Mouse (Mus musculus) kidney, adult 11 months (tissue): ENCODE measurements around the gene Itgb2.

Experiments used
- DNase-seq: peaks from one replicate; pipeline ENCODE4 v3.0.0; 2022

Gene Itgb2

GRCm38 (mm10) chr10:77553285-77553684 lies 23.2 kb downstream of the Itgb2 start:
- no peak for DNase-seq

DNA sequence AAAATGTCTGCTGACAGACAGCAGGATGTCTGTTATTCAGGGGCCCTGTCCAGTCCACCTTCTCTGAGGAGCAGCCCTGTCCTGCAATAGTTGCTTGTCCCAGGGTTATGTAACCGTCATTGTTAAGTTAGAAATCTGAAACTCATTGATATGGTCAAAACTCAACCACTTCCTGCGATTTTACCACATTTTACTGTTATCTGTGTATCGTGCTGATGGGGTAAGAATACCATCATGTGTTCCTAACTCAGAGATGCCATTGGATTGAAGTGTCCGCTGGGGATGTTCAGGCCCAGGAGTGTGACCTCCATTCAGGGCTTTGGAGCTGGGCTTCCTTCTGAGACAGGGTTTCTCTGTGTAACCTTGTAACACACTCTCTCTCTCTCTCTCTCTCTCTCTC lies 24.9 kb downstream of the Itgb2 start:
- DNase-seq, result no peak

- no peak for DNase-seq
Measured at GRCm38 (mm10) chr10:77556631-77557030, 26.6 kb downstream of the Itgb2 start.

GRCm38 (mm10) chr10:77557641-77558040 lies 27.6 kb downstream of the Itgb2 start:
- DNase-seq, result no peak

DNA sequence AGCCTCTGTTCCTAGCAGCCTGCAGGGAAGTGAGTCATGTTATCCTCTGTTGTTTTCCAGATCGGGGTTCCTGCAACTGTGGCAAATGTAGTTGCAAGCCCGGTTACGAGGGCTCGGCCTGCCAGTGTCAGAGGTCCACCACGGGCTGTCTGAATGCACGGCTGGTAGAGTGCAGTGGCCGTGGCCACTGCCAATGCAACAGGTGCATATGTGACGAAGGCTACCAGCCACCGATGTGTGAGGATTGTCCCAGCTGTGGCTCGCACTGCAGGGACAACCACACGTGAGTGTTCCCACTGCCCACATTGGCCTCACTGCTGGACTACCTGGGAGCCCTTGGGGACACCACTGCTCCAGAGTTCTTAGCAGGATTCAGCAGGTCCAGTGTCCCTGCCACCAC lies 30.0 kb downstream of the Itgb2 start:
- no peak for DNase-seq

GRCm38 (mm10) chr10:77560830-77561229 lies 30.8 kb downstream of the Itgb2 start:
- no peak for DNase-seq

DNA sequence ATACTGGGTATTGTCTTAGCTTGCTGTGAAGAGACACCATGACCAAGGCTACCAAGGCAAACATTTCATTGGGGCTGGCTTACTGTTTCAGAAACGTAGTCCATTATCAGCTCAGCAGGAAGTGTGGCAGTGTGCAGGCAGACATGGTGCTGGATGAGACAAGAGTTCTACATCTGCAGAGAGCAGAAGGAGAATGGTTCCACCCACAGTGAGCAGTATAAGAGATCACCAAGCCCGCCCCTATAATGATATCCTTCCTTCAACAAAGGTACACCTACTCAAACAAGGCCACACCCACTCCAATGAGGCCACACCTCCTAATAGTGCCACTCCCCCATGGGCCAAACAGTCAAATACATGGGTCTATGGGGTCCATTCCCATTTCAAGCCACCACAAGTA lies 31.5 kb downstream of the Itgb2 start:
- no peak for DNase-seq

DNA sequence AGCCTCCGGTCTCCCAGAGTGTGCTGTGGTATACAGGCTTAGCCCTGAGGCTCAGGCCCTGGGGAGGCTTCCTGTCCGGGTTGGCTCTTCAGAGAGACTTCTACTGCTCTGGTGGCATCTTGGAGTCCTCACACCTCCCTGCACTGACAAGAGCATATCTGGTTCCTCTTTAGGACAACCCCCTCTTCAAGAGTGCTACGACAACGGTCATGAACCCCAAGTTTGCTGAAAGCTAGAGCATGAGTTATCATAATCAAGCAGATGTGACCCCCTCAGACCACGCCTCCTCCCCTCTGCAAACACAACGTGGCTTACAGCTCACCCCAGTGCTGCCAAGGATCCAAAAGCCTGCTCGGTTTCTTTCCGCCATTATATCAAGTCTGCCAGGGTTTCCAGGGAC lies 35.0 kb downstream of the Itgb2 start:
- DNase-seq, result no peak

GRCm38 (mm10) chr10:77566651-77567050 lies 36.6 kb downstream of the Itgb2 start:
- DNase-seq, result peak; percentile 82

GRCm38 (mm10) chr10:77569481-77569880 lies 39.4 kb downstream of the Itgb2 start:
- DNase-seq, result no peak

GRCm38 (mm10) chr10:77569973-77570658 lies 40.1 kb downstream of the Itgb2 start:
- peak; percentile 58 for DNase-seq

DNA sequence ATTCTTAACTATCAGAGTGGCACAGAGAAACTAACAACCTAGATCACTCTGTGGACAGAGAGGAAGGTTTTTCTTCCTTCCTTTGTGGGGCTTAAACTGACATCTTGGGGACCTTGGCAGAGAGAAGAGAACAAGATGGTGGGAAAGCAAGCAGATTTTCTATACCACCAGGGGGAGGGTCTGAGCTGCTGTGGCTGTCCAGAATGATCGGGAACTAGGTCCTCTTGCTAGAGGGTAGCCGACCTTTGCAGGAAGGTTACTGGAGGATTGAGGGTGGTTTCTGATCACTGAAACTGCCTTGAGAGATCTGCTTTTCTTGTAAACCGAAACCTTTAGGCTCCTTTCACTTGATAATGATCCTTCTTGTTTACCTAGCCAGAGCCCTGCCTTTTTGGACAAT lies 42.2 kb downstream of the Itgb2 start:
- DNase-seq, result no peak

DNA sequence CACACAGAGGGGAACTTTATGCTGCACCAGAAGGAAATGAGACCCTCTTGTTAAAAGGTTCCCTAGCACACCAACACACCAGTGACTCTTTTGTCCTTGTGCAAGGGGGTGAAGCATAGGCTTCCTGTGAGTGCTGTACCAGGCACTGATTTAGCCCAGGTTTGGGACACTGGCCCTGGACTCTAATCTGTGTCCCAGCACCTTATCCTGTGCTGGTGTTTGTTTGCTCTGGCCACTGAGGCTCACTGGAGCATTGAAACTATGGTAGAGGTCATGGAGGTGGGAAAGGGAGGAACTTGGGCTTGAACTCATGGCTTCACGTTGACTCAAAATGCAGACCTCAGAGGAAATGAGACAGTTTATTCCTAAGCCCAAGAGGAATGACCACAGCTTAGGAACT lies 43.1 kb downstream of the Itgb2 start:
- no peak for DNase-seq

- no peak for DNase-seq
Measured at GRCm38 (mm10) chr10:77580027-77580920, 50.2 kb downstream of the Itgb2 start.

DNA sequence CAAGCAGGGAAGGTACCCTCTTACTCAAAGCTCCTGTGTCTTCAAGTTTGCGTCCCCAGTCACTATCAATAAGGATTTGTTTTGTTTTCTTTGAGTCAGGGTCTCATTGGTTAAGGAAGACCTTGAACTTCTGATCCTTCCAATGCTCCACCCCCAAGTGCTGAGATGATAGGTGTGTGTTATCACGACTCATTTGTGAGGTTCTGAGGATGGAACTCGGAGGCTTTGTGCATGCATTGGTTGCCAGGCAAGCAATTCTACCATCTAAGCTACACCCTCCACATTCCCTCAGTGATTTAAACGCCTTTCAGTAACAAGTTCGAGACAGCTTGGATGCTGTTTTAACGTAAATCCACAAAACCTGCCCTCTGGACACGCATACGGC lies 51.0 kb downstream of the Itgb2 start:
- DNase-seq, result no peak

DNA sequence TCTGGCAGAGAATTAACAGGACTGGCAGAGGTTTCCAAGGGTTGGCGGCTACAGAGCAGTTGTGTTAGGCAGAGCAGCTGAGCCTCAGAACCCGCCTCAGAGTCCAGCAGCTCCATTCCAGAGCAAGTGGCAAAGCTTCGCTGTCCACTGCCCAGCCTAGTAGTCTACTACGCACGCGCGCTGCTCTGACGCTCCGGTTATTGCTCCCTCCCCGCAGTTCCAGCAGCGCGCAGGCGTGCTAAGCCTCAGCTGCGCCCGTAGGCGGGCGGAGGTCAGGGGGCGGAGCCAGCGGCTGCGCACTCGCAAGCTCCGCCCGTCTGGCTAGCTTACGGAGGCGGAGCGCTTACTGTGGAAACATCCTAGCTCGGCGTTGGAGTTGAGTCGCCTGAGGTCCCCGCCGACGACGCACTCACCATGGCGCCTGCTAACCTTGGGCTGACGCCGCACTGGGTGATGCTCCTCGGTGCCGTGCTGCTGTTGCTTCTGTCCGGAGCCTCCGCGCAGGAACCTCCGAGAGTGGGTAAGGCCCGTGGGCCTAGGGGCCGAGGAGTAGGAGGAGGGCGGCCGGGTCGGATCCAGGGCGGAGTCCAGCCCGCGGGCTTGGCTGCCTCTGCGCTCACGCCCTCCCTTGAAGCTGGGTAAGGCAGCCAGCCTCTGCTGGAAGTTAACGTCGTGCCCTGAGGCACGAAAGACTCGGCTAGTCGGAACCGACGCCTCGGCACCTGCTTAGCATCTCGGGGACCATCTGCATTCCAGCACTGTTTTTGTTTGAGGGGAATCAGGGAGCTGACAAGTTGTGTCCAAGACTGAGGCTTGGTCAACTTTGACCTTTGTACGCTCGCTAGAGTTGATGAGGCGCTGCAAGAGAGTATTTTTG lies 51.6 kb downstream of the Itgb2 start, which contains the start of gene Pttg1ip:
Gene Pttg1ip, plus strand, starts transcription at position 313 of the 877 bp plus-strand sequence.
- DNase-seq, result peak; percentile 96

DNA sequence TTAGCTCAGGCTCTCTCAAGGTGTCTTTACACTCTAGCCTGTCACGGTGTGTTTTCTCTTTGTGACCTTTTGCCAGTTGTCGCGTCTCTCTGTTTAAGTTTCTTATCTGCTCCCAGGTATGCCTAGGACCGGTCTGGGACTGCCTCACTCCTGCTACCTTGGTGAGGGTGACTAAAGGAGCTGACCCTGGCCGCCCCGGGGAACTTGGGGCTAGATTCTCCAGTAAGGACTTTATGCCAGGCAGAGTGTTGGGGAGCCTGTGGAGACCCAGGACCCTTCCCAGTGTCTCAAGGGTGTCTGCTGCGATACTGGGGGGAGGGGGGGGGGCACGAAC lies 52.2 kb downstream of the Itgb2 start:
- DNase-seq, result no peak

DNA sequence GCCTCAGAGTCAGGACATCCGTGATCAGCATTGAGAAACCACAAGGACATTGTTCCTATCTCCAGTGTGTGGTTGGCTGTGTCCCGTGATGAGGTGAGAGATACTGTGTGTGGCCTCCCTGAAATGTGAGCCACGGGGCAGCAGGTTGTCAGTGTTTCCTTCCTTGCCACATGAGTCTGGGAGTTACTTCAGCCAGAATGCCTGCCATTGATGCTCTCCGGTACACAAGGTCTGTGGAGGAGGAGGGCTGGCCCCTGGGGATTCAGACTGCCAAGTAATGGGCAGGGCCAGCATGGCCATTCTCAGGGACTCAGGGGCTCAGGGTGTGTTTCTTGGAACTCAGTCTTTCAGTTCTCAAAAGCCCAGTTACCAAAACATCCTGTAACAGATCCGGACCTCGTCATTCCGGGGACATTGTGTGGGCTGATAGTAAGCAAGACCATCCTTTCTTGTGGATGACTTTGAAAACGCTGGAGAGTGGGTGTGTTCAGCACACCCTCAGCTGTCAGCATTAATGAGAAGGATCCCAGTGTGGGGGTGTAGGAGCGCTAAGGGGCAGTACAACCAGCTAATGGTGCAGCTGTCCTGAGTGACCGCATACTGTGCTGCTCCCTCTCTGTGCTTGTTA lies 53.9 kb downstream of the Itgb2 start:
- peak; percentile 62 for DNase-seq

DNA sequence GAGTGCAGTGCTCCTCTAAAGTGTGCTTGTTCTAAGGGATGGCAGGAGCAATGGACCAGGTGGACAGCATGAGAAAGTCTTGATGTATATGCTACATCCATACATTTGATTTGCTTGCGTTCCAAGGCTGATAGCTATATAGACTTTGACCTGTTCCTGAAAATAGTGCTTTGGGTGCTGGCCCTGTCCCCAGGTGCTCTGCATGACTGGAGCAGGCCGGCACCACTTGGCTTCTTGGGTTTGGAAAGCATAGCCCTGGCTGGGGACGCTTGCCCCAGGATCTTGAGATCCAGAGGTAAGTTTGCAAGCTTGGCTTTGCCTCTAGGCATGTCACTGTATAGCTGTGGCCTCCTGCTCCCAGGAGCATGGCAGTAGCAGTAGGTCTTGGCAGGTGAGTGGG lies 56.6 kb downstream of the Itgb2 start:
- DNase-seq, result no peak

- DNase-seq, result peak; percentile 58
Measured at GRCm38 (mm10) chr10:77587091-77587775, 57.2 kb downstream of the Itgb2 start.

DNA sequence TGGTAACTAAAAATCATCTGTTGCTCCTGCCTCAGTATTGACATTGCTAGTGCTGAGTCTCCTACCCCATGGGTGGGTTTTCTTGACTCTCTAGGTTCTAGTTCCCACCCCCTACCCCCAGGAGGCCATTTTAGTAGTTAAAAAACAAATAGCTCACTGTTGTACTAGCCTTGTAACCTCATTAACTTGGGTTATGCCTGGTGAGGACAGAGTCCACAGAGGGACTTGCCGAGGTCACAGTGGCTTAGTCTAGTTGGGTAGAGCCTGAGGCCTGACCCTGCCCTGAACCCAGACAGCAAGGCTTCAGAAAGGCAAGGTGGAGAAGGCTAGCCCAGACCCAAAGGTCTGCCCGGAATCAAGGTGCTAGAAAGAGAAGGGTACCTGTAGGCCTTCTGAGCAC lies 58.0 kb downstream of the Itgb2 start:
- DNase-seq, result peak; percentile 72

DNA sequence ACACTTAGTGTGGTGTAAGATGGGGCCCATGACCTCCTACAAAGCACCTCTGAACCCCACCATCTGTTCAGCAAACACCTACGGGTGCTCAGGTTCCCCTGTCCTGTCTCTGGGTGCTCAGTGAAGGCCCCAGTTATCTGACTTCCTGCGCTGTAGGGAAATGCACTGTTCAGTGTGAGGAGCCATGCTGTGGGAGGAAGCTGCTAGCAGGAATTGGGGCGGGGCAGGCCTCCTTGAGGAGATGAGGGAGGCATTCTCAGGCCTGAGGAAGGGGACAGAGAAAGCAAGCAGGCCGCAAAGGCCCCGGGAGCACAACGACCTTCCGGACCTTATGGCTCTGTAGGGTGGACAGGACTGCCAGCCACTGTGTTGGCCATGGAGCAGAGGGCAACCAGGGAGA lies 59.1 kb downstream of the Itgb2 start:
- no peak for DNase-seq
